Mouse (Mus musculus): Measurements from ENCODE around the gene Tm4sf5. TPM values are rescaled to one million over a fixed set of nuclear protein-coding genes. Genes with fewer than 3 reads are reported as not detected.

The Tm4sf5 gene
- polyA plus RNA-seq, 1 experiment = 168 TPM

DNA sequence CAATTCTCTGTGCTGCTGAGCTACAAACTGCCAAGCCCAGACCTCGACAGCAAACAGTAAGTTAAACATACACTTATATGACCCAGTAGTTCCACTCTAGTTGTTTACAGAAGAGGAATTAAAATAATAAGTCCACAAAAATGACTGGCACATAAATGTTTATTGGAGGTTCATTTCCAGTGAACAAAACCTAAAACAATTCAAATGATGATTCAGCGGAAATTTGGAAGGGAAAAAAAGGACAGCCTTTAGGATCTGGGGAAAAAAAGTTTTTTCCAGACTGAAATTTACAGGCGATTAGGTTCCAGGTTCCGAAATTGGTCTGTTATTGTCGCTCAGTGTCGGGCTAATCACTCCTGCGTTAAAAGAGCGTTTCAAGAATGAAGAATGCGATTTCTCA lies 34.4 kb downstream of the Tm4sf5 start:
- DNase-seq (ENCODE audit: low read depth, low spot score) = peak; percentile 65
- WGBS = 2% methylated on average over 9 of the region's 9 CpGs

DNA sequence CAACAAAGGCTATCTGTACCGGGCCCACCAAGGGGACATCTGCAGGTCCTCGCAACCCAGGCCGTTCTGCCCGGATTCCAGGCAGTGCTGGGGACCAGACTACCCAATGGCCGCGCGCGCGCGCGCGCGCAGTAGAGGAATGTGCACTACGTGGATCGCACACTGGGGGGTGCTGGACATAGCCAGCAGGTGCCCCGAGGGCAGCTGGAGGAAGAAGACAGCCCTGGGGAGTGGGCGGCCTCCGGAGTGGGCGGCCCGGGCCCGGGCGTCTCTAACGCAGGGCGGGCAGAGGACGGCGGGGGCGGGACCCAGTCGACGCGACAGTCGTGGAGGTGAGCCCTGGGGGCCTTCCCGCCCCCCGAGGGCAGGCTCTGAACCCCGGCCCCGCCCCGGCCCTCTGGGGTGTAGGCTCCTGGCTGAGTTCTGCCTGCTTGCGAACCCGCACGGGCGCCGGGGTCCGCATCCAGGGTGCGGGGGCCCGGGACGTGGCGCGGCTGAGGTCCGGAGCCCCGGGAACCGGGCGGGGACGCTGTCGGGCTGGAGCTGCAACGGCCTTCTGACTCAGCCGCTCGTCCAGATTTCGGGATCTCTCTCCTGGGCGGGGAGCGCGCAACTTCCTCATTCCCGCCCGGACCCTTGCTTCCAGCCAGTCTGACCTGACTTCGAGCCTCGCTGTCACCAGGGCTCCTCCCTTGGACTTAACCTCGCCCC lies 35.0 kb downstream of the Tm4sf5 start, which contains the start of gene Pld2:
TSS of gene Pld2 (plus strand) at position 188 of the 711 bp plus-strand sequence.
- DNase-seq (ENCODE audit: low read depth, low spot score) = peak; percentile 25
- WGBS = under 1% methylated on average over 65 of the region's 65 CpGs

DNA sequence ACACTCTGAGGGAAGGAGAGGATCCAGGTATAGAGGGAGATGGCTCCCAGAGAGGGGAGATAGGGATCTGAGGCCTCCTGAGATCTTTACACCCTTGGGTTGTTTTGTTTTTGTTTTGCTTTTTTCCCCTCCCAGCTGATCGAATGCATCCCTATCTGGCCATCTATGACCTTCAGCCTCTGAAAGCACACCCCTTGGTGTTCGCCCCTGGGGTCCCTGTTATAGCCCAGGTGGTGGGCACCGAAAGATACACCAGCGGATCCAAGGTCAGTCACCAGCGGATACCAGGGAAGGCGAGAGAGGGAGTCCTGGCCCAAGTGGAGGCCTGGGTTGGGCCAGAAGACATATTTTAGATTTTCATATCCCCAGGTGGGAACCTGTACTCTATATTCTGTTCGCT lies 35.9 kb downstream of the Tm4sf5 start:
- no peak for DNase-seq (ENCODE audit: low read depth, low spot score)
- 82% methylated on average over 7 of the region's 7 CpGs for WGBS

DNA sequence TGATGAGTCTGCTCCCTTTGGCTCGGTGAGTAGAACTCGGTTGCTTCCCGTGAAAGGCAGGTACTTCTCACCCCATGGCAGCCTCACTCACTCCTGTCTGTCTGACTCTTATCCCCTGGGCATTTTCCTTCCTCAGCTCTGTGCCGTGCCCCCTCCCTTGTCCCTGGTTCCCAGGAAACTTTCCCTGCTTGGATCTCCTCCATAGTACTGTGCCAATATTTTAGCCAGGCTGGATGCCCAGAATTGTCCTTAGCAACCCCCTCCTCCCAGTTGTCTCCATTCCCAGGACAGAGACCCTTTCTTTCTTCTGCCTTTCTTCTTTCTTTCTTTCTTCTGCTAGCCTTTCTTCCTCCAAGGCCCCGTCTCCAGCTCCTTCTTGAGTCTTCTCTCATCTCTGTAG lies 36.4 kb downstream of the Tm4sf5 start:
- DNase-seq (ENCODE audit: low read depth, low spot score) = no peak
- WGBS = 75% methylated on average over 5 of the region's 5 CpGs

- 74% methylated on average over 7 of the region's 7 CpGs for WGBS
- no peak for DNase-seq (ENCODE audit: low read depth, low spot score)
Observed at GRCm38 (mm10) chr11:70544496-70544895, 39.5 kb downstream of the Tm4sf5 start.

- no peak for DNase-seq (ENCODE audit: low read depth, low spot score)
- 84% methylated on average over 8 of the region's 8 CpGs for WGBS
Observed at GRCm38 (mm10) chr11:70551526-70551925, 46.5 kb downstream of the Tm4sf5 start.

DNA sequence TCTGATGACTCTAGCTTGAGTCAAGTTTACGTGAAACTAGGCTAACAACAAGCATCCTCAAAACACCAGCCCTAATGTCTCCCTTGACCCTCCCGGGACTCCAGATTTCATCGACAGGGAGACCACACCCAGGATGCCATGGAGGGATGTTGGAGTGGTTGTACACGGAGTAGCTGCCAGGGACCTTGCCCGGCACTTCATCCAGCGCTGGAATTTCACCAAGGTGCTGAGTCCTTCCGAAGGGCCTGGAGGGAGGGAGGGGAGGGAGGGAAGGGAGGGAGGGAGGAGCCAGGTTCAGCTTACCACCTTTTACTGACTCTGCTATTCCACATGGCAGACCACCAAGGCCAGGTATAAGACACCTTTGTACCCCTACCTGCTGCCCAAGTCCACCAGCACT lies 48.9 kb downstream of the Tm4sf5 start:
- no peak for DNase-seq (ENCODE audit: low read depth, low spot score)
- 38% methylated on average over 7 of the region's 7 CpGs for WGBS

DNA sequence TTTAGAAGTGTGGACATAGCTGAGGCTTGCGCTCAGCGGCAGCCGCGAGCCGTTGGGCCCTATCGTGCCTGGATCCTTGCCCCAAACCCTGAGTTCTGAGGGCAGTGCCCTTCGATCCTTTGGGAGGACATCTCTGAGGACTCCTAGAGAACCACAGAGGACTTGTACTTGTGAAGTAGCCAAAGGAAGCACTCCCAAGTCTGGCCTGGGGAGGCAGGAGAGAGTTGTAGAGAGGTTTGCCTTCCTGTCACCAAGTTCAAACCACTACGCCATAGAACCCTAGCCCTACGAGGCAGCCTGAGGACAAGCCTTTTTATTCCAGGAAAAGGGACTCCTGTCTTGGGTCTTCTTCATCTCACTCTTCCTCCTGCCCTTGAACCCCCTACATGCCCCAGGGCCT lies 52.5 kb downstream of the Tm4sf5 start:
- no peak for DNase-seq (ENCODE audit: low read depth, low spot score)
- WGBS = 92% methylated on average over 9 of the region's 9 CpGs

Other genes starting within 250 kb of the Tm4sf5 start
- 1.1 and 1.4 TPM in 2 replicates for gene Alox12, start 249.9 kb upstream of the Tm4sf5 start, polyA plus RNA-seq (2012; rRNA removed)
- gene Alox12e, start 182.6 kb upstream of the Tm4sf5 start, polyA plus RNA-seq (2012; rRNA removed) = 0.33 and 0.48 TPM in 2 replicates
- gene Alox15, start 153.2 kb upstream of the Tm4sf5 start, polyA plus RNA-seq (2012; rRNA removed) = 1.3 and 4.1 TPM in 2 replicates
- 11.9 and 12.4 TPM in 2 replicates for gene Pelp1, start 95.2 kb upstream of the Tm4sf5 start, polyA plus RNA-seq (2012; rRNA removed)
- 31.7 and 36.2 TPM in 2 replicates for gene Arrb2, start 72.6 kb upstream of the Tm4sf5 start, polyA plus RNA-seq (2012; rRNA removed)
- 28.0 and 31.7 TPM in 2 replicates for gene Med11, start 53.3 kb upstream of the Tm4sf5 start, polyA plus RNA-seq (2012; rRNA removed)
- gene Zmynd15, start 45.8 kb upstream of the Tm4sf5 start, polyA plus RNA-seq (2012; rRNA removed) = 4.6 and 5.0 TPM in 2 replicates
- 31.8 and 40.5 TPM in 2 replicates for gene Cxcl16, start 45.3 kb upstream of the Tm4sf5 start, polyA plus RNA-seq (2012; rRNA removed)
- 0.19 TPM in 1 of 2 replicates, not detected in the other for gene Vmo1, start 9.4 kb downstream of the Tm4sf5 start, polyA plus RNA-seq (2012; rRNA removed)
- 0.98 and 4.7 TPM in 2 replicates for gene Gltpd2, start 14.0 kb downstream of the Tm4sf5 start, polyA plus RNA-seq (2012; rRNA removed)
- 394 and 397 TPM in 2 replicates for gene Psmb6, start 20.1 kb downstream of the Tm4sf5 start, polyA plus RNA-seq (2012; rRNA removed)
- gene Gm40193, start 27.7 kb downstream of the Tm4sf5 start, polyA plus RNA-seq (2012; rRNA removed) = not detected in 2 replicates
- gene Pld2, start 34.8 kb downstream of the Tm4sf5 start, polyA plus RNA-seq (2012; rRNA removed) = 15.4 and 30.5 TPM in 2 replicates
- 41.3 and 75.5 TPM in 2 replicates for gene Mink1, start 57.6 kb downstream of the Tm4sf5 start, polyA plus RNA-seq (2012; rRNA removed)
- not detected in 2 replicates for gene 4930544D05Rik, start 110.6 kb downstream of the Tm4sf5 start, polyA plus RNA-seq (2012; rRNA removed)
- 0.07 and 0.15 TPM in 2 replicates for gene Chrne, start 114.0 kb downstream of the Tm4sf5 start, polyA plus RNA-seq (2012; rRNA removed)
- gene Gp1ba, start 133.9 kb downstream of the Tm4sf5 start, polyA plus RNA-seq (2012; rRNA removed) = 0.04 TPM in 1 of 2 replicates, not detected in the other
- gene Rnf167, start 142.0 kb downstream of the Tm4sf5 start, polyA plus RNA-seq (2012; rRNA removed) = 76.9 and 101 TPM in 2 replicates
- 118 and 151 TPM in 2 replicates for gene Slc25a11, start 142.2 kb downstream of the Tm4sf5 start, polyA plus RNA-seq (2012; rRNA removed)
- gene Pfn1, start 149.4 kb downstream of the Tm4sf5 start, polyA plus RNA-seq (2012; rRNA removed) = 2,199 and 2,395 TPM in 2 replicates
- 19.9 and 31.2 TPM in 2 replicates for gene Eno3, start 152.0 kb downstream of the Tm4sf5 start, polyA plus RNA-seq (2012; rRNA removed)
- gene Spag7, start 164.2 kb downstream of the Tm4sf5 start, polyA plus RNA-seq (2012; rRNA removed) = 35.9 and 39.8 TPM in 2 replicates
- 48.8 and 53.2 TPM in 2 replicates for gene Camta2, start 182.9 kb downstream of the Tm4sf5 start, polyA plus RNA-seq (2012; rRNA removed)
- gene Inca1, start 194.9 kb downstream of the Tm4sf5 start, polyA plus RNA-seq (2012; rRNA removed) = 0.95 and 0.99 TPM in 2 replicates
- gene Kif1c, start 195.3 kb downstream of the Tm4sf5 start, polyA plus RNA-seq (2012; rRNA removed) = 62.0 and 74.5 TPM in 2 replicates